In genomic region chr11:101283805-101284204, GRCm38 (mm10) we compare ENCODE assay signal across 21 mouse cellular contexts. TPM values are rescaled to one million over a fixed set of nuclear protein-coding genes. Genes with fewer than 3 reads are reported as not detected.
DNase-seq lines count a peak whose midpoint lies in the region; ATAC-seq and TF ChIP-seq lines count a peak whose summit lies in the region.
"Had no signal": no experiment of that assay in that cellular context is flagged by ENCODE, and none has a peak within 500 bp of the region (broad histone marks: within the 10 kb centered on the region; RNA-seq: fewer than 3 reads in every experiment).

No protein-coding gene starts in this region.

- no peak for TF ChIP-seq EP300 in liver, postnatal 0 days (IDR thresholded peaks at IDR 0.05; ENCODE audit: low read depth)

- no peak overlapping the region for H3K4me3 ChIP-seq in liver, postnatal 0 days (ENCODE audit: low read depth, low read length)
- H3K4me3 ChIP-seq in liver, embryonic 12.5 days, result no peak overlapping the region
- H3K4me3 ChIP-seq in kidney, embryonic 14.5 days (ENCODE audit: low read length), result no peak overlapping the region
- no peak overlapping the region for H3K4me3 ChIP-seq in midbrain, embryonic 14.5 days (replicated peaks; ENCODE audit: low read depth, low read length)
- H3K4me3 ChIP-seq in hindbrain, embryonic 16.5 days (ENCODE audit: low read length), result no peak overlapping the region
- H3K4me3 ChIP-seq: embryonic facial prominence, embryonic 15.5 days; heart, adult 2 months; heart, embryonic 15.5 days; hindbrain, embryonic 13.5 days had no signal

- no peak overlapping the region for H3K27ac ChIP-seq in liver, postnatal 0 days (ENCODE audit: low read depth)
- no peak overlapping the region for H3K27ac ChIP-seq in liver, embryonic 12.5 days
- H3K27ac ChIP-seq in kidney, embryonic 14.5 days (ENCODE audit: low read depth, low read length), result peak overlapping the region; percentile 71; the same call in 1 of the 2 replicates
- no peak overlapping the region for H3K27ac ChIP-seq in midbrain, embryonic 14.5 days (replicated peaks; ENCODE audit: low read depth, low read length)
- H3K27ac ChIP-seq in hindbrain, embryonic 16.5 days (ENCODE audit: low read depth, low read length), result no peak overlapping the region
- H3K27ac ChIP-seq: embryonic facial prominence, embryonic 15.5 days; heart, adult 2 months; heart, embryonic 15.5 days; hindbrain, embryonic 13.5 days had no signal

- H3K9me3 ChIP-seq in liver, postnatal 0 days (ENCODE audit: low read length), result no peaks in the 10 kb centered on the region
- H3K9me3 ChIP-seq in liver, embryonic 12.5 days (replicated peaks), result no peaks in the 10 kb centered on the region
- H3K9me3 ChIP-seq in kidney, embryonic 14.5 days (ENCODE audit: control insufficient read depth, low read length), result no peaks in the 10 kb centered on the region
- no peaks in the 10 kb centered on the region for H3K9me3 ChIP-seq in midbrain, embryonic 14.5 days (ENCODE audit: control insufficient read depth, low read length)
- H3K9me3 ChIP-seq in hindbrain, embryonic 16.5 days (ENCODE audit: control insufficient read depth, low read length), result no peaks in the 10 kb centered on the region
- H3K9me3 ChIP-seq: embryonic facial prominence, embryonic 15.5 days; heart, embryonic 15.5 days; hindbrain, embryonic 13.5 days had no signal

- ATAC-seq in liver, postnatal 0 days, result peak; percentile 39
- no peak for ATAC-seq in liver, embryonic 12.5 days
- no peak for ATAC-seq in kidney, embryonic 14.5 days (ENCODE audit: low FRiP score, low TSS enrichment)
- ATAC-seq in midbrain, embryonic 14.5 days (ENCODE audit: low FRiP score, low TSS enrichment), result no peak
- no peak for ATAC-seq in hindbrain, embryonic 16.5 days
- ATAC-seq: forebrain, embryonic 16.5 days had no signal

- H3K4me1 ChIP-seq in liver, postnatal 0 days (ENCODE audit: insufficient read depth), result peaks cover 13% of the 10 kb centered on the region
- H3K4me1 ChIP-seq in liver, embryonic 12.5 days, result peaks cover 14% of the 10 kb centered on the region
- H3K4me1 ChIP-seq in kidney, embryonic 14.5 days (ENCODE audit: control insufficient read depth, insufficient read depth, low read length), result peaks cover 19% of the 10 kb centered on the region
- peaks cover 3% of the 10 kb centered on the region; the same call in 1 of the 2 replicates for H3K4me1 ChIP-seq in midbrain, embryonic 14.5 days (ENCODE audit: control insufficient read depth, insufficient read depth, low read length)
- peaks cover 5% of the 10 kb centered on the region for H3K4me1 ChIP-seq in hindbrain, embryonic 16.5 days (ENCODE audit: control insufficient read depth, insufficient read depth, low read depth, low read length)

- no peak overlapping the region for H3K9ac ChIP-seq in liver, postnatal 0 days (replicated peaks)
- no peak overlapping the region for H3K9ac ChIP-seq in liver, embryonic 12.5 days
- no peak overlapping the region for H3K9ac ChIP-seq in kidney, embryonic 14.5 days (ENCODE audit: low read depth, low read length)
- H3K9ac ChIP-seq in midbrain, embryonic 14.5 days (replicated peaks; ENCODE audit: low read length), result no peak overlapping the region
- H3K9ac ChIP-seq in hindbrain, embryonic 16.5 days (ENCODE audit: low read depth, low read length), result no peak overlapping the region
- H3K9ac ChIP-seq: embryonic facial prominence, embryonic 15.5 days; heart, embryonic 15.5 days; hindbrain, embryonic 13.5 days had no signal

- peaks cover 10% of the 10 kb centered on the region for H3K36me3 ChIP-seq in liver, postnatal 0 days (replicated peaks; ENCODE audit: insufficient read depth, low read length)
- H3K36me3 ChIP-seq in liver, embryonic 12.5 days, result peaks cover 42% of the 10 kb centered on the region
- peaks cover 16% of the 10 kb centered on the region; the same call in 1 of the 2 replicates for H3K36me3 ChIP-seq in kidney, embryonic 14.5 days (ENCODE audit: control insufficient read depth, insufficient read depth, low read length)
- peaks cover 25% of the 10 kb centered on the region for H3K36me3 ChIP-seq in midbrain, embryonic 14.5 days (ENCODE audit: control insufficient read depth, insufficient read depth, low read length)
- peaks cover 3% of the 10 kb centered on the region; the same call in 1 of the 2 replicates for H3K36me3 ChIP-seq in hindbrain, embryonic 16.5 days (ENCODE audit: control insufficient read depth, insufficient read depth, low read length)

- WGBS in liver, postnatal 0 days (ENCODE audit: insufficient replicate concordance), result 72% methylated on average over 4 of the region's 4 CpGs
- 69% methylated on average over 4 of the region's 4 CpGs for WGBS in liver, embryonic 12.5 days (ENCODE audit: insufficient replicate concordance)
- WGBS in kidney, embryonic 14.5 days, result 47% methylated on average over 4 of the region's 4 CpGs
- 74% methylated on average over 4 of the region's 4 CpGs for WGBS in midbrain, embryonic 14.5 days
- WGBS in hindbrain, embryonic 16.5 days, result 71% methylated on average over 4 of the region's 4 CpGs

- H3K27me3 ChIP-seq in liver, postnatal 0 days (ENCODE audit: insufficient read depth, low read length), result no peaks in the 10 kb centered on the region
- H3K27me3 ChIP-seq in liver, embryonic 12.5 days (replicated peaks), result peaks cover 6% of the 10 kb centered on the region; the same call in 1 of the 2 replicates
- no peaks in the 10 kb centered on the region for H3K27me3 ChIP-seq in kidney, embryonic 14.5 days (ENCODE audit: control insufficient read depth, insufficient read depth, low read length)
- H3K27me3 ChIP-seq in midbrain, embryonic 14.5 days (ENCODE audit: control insufficient read depth, insufficient read depth, low read length), result no peaks in the 10 kb centered on the region
- no peaks in the 10 kb centered on the region for H3K27me3 ChIP-seq in hindbrain, embryonic 16.5 days (replicated peaks; ENCODE audit: control insufficient read depth, insufficient read depth, low read length)
- H3K27me3 ChIP-seq: CH12.LX; embryonic facial prominence, embryonic 15.5 days had no signal

- no peak for DNase-seq in liver, postnatal 0 days
- peak; percentile 57 for DNase-seq in kidney, adult 18-20 months
- peak; percentile 69 for DNase-seq in kidney, postnatal 14 days
- DNase-seq in midbrain, embryonic 14.5 days, result no peak
- DNase-seq: adrenal gland, adult 2 months; adrenal gland, postnatal 25 days; cerebellum, adult 18-20 months; cerebellum, adult 9-11 months; cerebellum, postnatal 36 days; gastrocnemius, postnatal 10 days; heart, adult 2 months; heart, postnatal 14 days had no signal

- TF ChIP-seq CTCF in liver, postnatal 0 days (IDR thresholded peaks at IDR 0.05; ENCODE audit: low read depth), result no peak

- H3K4me2 ChIP-seq in liver, postnatal 0 days (ENCODE audit: low read depth, low read length), result no peak overlapping the region
- no peak overlapping the region for H3K4me2 ChIP-seq in liver, embryonic 12.5 days
- no peak overlapping the region for H3K4me2 ChIP-seq in kidney, embryonic 14.5 days (replicated peaks; ENCODE audit: low read depth, low read length)
- no peak overlapping the region for H3K4me2 ChIP-seq in midbrain, embryonic 14.5 days (ENCODE audit: low read length)
- no peak overlapping the region for H3K4me2 ChIP-seq in hindbrain, embryonic 16.5 days (ENCODE audit: low read length)
- H3K4me2 ChIP-seq: embryonic facial prominence, embryonic 15.5 days; heart, embryonic 11.5 days; heart, embryonic 15.5 days; hindbrain, embryonic 13.5 days had no signal

RNA-seq across cellular contexts. Expression of gene Coa3, which starts 4.9 kb away (rescaled TPM):
- 79.9 and 86.6 TPM in 2 replicates for polyA plus RNA-seq in liver, postnatal 0 days (2015; fragmentation: Nextera tagmentation; extraction: Ambion mirVana)
- polyA plus RNA-seq in liver, embryonic 12.5 days (2016; fragmentation: Nextera tagmentation; extraction: Ambion mirVana), result 144 and 150 TPM in 2 replicates
- 204 and 207 TPM in 2 replicates for polyA plus RNA-seq in kidney, embryonic 14.5 days (2014; fragmentation: Nextera tagmentation; extraction: Ambion mirVana)
- 221 and 243 TPM in 2 replicates for polyA plus RNA-seq in midbrain, embryonic 14.5 days (2014; fragmentation: Nextera tagmentation; extraction: Ambion mirVana)
- 226 and 232 TPM in 2 replicates for polyA plus RNA-seq in hindbrain, embryonic 16.5 days (2015; fragmentation: Nextera tagmentation; extraction: Ambion mirVana)

RNA-seq across cellular contexts. Expression of gene Cntd1, which starts 5.0 kb away (rescaled TPM):
- 0.19 and 0.29 TPM in 2 replicates for polyA plus RNA-seq in liver, postnatal 0 days (2015; fragmentation: Nextera tagmentation; extraction: Ambion mirVana)
- polyA plus RNA-seq in liver, embryonic 12.5 days (2016; fragmentation: Nextera tagmentation; extraction: Ambion mirVana), result 0.74 and 1.3 TPM in 2 replicates
- polyA plus RNA-seq in kidney, embryonic 14.5 days (2014; fragmentation: Nextera tagmentation; extraction: Ambion mirVana), result 1.2 and 1.7 TPM in 2 replicates
- polyA plus RNA-seq in midbrain, embryonic 14.5 days (2014; fragmentation: Nextera tagmentation; extraction: Ambion mirVana), result 0.38 and 0.55 TPM in 2 replicates
- polyA plus RNA-seq in hindbrain, embryonic 16.5 days (2015; fragmentation: Nextera tagmentation; extraction: Ambion mirVana), result 0.83 and 1.0 TPM in 2 replicates

RNA-seq across cellular contexts. Expression of gene Becn1, which starts 18.3 kb away (rescaled TPM):
- 65.1 and 72.3 TPM in 2 replicates for polyA plus RNA-seq in liver, postnatal 0 days (2015; fragmentation: Nextera tagmentation; extraction: Ambion mirVana)
- 115 and 119 TPM in 2 replicates for polyA plus RNA-seq in liver, embryonic 12.5 days (2016; fragmentation: Nextera tagmentation; extraction: Ambion mirVana)
- 112 and 164 TPM in 2 replicates for polyA plus RNA-seq in kidney, embryonic 14.5 days (2014; fragmentation: Nextera tagmentation; extraction: Ambion mirVana)
- 148 and 193 TPM in 2 replicates for polyA plus RNA-seq in midbrain, embryonic 14.5 days (2014; fragmentation: Nextera tagmentation; extraction: Ambion mirVana)
- 175 and 182 TPM in 2 replicates for polyA plus RNA-seq in hindbrain, embryonic 16.5 days (2015; fragmentation: Nextera tagmentation; extraction: Ambion mirVana)

RNA-seq across cellular contexts. Expression of gene Wnk4, which starts 23.4 kb away (rescaled TPM):
- 1.6 and 2.2 TPM in 2 replicates for polyA plus RNA-seq in liver, postnatal 0 days (2015; fragmentation: Nextera tagmentation; extraction: Ambion mirVana)
- 11.3 and 12.3 TPM in 2 replicates for polyA plus RNA-seq in liver, embryonic 12.5 days (2016; fragmentation: Nextera tagmentation; extraction: Ambion mirVana)
- 18.9 and 28.1 TPM in 2 replicates for polyA plus RNA-seq in kidney, embryonic 14.5 days (2014; fragmentation: Nextera tagmentation; extraction: Ambion mirVana)
- polyA plus RNA-seq in midbrain, embryonic 14.5 days (2014; fragmentation: Nextera tagmentation; extraction: Ambion mirVana), result 4.3 and 5.3 TPM in 2 replicates
- 7.2 and 7.3 TPM in 2 replicates for polyA plus RNA-seq in hindbrain, embryonic 16.5 days (2015; fragmentation: Nextera tagmentation; extraction: Ambion mirVana)

RNA-seq across cellular contexts. Expression of gene Vps25, which starts 30.3 kb away (rescaled TPM):
- 75.9 and 81.1 TPM in 2 replicates for polyA plus RNA-seq in liver, postnatal 0 days (2015; fragmentation: Nextera tagmentation; extraction: Ambion mirVana)
- 106 TPM in 2 replicates for polyA plus RNA-seq in liver, embryonic 12.5 days (2016; fragmentation: Nextera tagmentation; extraction: Ambion mirVana)
- 154 and 160 TPM in 2 replicates for polyA plus RNA-seq in kidney, embryonic 14.5 days (2014; fragmentation: Nextera tagmentation; extraction: Ambion mirVana)
- polyA plus RNA-seq in midbrain, embryonic 14.5 days (2014; fragmentation: Nextera tagmentation; extraction: Ambion mirVana), result 111 and 134 TPM in 2 replicates
- polyA plus RNA-seq in hindbrain, embryonic 16.5 days (2015; fragmentation: Nextera tagmentation; extraction: Ambion mirVana), result 128 and 131 TPM in 2 replicates

Comparison
In these comparisons a context has a peak if more than half of its experiments do, and no peak if none do; other contexts are left out.
1. DNase-seq: peak in kidney, adult 18-20 months (single experiment) and kidney, postnatal 14 days (single experiment); none in liver, postnatal 0 days (single experiment) and midbrain, embryonic 14.5 days (single experiment).